Mouse (Mus musculus) brain, embryonic 14.5 days (tissue): ENCODE data around the gene Mettl21e.

Source experiments
- CTCF ChIP-seq: fragments of 200-500 bp; IDR thresholded peaks from 2 replicates; pipeline ENCODE4 v1.5.1; 2012; ENCODE audit warnings: inconsistent platforms, mild to moderate bottlenecking, moderate library complexity, borderline replicate concordance; ENCODE audit not compliant: insufficient read depth, insufficient read length; ENCODE audit errors: extremely low read depth
- POLR2A ChIP-seq: fragments of 200-500 bp; IDR thresholded peaks from 2 replicates; pipeline ENCODE4 v1.6.1; 2012; ENCODE audit warnings: mild to moderate bottlenecking, inconsistent platforms, borderline replicate concordance; ENCODE audit not compliant: poor library complexity, insufficient read depth, insufficient read length, severe bottlenecking; ENCODE audit errors: extremely low read depth

DNA sequence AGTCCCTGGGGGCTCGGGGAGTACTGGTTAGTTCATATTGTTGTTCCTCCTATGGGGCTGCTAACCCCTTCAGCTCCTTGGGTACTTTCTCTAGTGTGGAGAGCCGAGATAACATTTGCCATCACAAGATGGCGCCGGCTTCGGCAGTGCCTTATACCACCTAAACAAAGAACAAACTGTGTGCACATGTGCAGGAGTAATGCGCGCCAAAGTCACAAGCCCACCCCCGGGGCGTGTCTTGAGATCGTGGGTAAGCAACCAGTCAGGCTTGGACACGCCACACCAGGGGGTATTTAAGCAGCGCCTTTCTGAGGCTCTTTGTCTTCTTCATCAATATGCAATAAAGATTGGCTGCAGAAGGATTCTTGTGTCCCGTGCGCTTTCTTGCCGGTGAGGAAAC is 15.9 kb downstream of the Mettl21e start:
- TF ChIP-seq CTCF, result no peak
- no peak for TF ChIP-seq POLR2A
